Mouse (Mus musculus) regulatory T cell (primary cell): Measurements from ENCODE around the gene Frk.
"Not testable (repeated sequence)": the region's sequence is repeated elsewhere in the genome, so short reads cannot be mapped to it uniquely, and the experiment has no call there.

Experiments used
- in situ Hi-C: fragments of 300-600 bp; cut with MboI, MseI; formaldehyde crosslinking; loops from one replicate; pipeline ENCODE4 v1.15.1; 2025; ENCODE audit warnings: high pct_unique_total_duplicates

Frk gene

GRCm38 (mm10) chr10:34483297-34484013 lies at the start of gene Frk:
Gene Frk, plus strand, starts transcription at chr10:34483399.
- in situ Hi-C loops = loop anchor here (25.0 kb wide), 1 partner anchor 1529 kb away; no protein-coding TSS in a partner anchor

DNA sequence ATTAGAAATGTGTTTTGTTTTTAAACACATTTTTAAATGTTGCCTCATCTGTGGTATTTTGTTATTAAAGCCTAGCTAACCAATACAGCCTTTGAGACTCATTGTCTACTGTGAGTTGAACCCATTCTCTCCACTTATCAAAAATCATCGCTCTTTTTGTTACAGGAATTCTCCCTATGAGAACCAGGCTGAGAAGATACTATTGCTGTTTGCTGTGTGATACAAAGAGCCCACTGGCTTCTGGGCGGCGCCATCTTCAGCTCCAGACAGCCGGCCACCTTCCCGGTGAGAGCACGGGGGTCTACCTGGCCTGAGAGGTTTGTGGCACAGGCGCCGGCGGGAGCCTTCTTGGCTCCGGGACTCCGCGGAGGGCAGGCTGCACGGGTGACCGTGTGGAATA lies 49.0 kb upstream of the Frk start:
- in situ Hi-C loops = not testable (repeated sequence)

GRCm38 (mm10) chr10:34449469-34449868 lies 33.7 kb upstream of the Frk start:
- in situ Hi-C loops = no loop called here

GRCm38 (mm10) chr10:34461451-34461850 lies 21.7 kb upstream of the Frk start:
- in situ Hi-C loops = no loop called here

GRCm38 (mm10) chr10:34464321-34464720 lies 18.9 kb upstream of the Frk start:
- in situ Hi-C loops = no loop called here

DNA sequence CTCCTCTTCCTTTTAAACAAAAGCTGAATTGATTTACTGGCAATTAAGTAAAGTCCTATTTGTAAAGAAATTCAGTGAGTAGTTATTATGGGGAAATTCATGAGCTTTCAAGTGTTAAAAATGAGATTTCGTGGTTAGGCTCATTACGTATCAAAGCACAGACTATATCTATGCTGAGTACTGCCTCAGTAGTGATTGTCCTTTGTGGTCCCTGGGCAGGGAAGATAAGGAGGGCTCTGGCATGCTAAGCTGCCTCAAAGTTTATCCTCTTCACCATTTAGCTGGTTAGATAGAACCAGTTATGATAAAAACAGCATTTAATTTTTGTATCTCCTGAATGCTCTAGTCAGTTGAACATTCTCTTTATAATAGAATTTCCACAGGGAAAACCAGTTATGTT lies 14.2 kb upstream of the Frk start:
- in situ Hi-C loops = no loop called here

DNA sequence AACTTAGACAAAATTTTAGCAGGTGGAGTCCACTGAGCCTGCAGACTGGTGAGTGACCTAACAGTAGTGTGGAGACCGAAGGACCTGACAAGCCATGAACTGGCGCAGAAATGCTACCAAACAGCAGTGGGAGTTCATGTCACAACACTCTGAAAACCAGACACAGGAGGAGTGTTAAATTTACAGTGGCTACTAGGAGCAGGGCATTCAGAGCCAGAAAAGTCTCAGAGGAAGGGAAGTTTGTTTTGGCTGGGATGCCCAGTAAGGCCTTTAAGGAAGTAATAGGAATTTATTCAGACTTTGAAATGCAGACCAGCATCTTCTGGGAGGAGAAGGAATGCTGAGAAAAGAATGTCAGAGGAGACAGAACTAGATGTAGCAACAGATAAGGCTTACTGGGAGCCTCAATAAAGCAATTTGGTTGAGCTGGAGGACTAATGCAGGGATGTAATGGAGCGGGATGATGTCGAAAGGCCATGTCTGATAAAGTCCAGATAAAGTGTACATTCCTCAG lies 3.2 kb upstream of the Frk start:
- in situ Hi-C loops = loop anchor here (25.0 kb wide), 1 partner anchor 1532 kb away; no protein-coding TSS in a partner anchor

- in situ Hi-C loops = loop anchor here (25.0 kb wide), 1 partner anchor 1528 kb away; no protein-coding TSS in a partner anchor
These were observed 814 bp downstream of the Frk start for GRCm38 (mm10) chr10:34484014-34484411.

DNA sequence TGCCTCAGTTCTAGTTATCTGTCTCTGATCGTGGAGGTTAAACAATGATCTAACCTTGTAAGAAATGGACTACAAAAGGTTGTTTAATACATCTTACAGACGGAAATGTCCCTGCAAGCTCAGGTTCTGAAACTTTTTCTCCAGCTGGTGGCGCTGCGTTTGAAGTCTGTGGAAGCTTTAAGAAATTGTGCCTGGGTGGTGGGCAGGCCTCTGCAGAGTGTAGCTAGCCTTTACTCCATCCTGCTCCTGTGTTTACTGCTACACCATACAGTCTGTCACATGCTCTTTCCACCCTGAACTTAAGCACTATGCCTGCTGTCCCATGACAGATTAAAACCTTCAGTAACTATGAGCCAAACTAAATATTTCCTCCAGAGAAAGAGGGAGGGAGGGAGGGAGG lies 1.9 kb downstream of the Frk start:
- in situ Hi-C loops = loop anchor here (25.0 kb wide), 1 partner anchor 1527 kb away; no protein-coding TSS in a partner anchor

GRCm38 (mm10) chr10:34507807-34508206 lies 24.6 kb downstream of the Frk start:
- in situ Hi-C loops = no loop called here

DNA sequence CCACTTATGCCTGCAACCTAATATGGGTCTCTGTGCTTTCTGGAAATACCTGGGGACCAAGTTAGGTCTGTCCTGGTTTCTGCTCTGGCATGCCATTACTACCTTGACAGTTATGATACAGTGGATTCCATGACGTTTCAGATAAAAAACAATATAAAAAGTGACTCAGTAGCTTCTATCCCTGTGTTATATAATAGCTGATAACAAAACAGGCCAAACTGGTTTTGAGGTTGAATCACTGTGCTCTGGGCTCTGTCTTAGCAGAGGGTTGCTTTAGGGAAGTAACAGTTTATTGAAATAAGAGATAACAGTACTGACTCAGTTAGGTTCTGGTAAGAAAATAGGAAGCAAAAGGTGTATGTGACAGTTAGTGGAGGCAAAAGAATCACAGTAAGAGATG lies 25.4 kb downstream of the Frk start:
- in situ Hi-C loops = no loop called here

GRCm38 (mm10) chr10:34509256-34509655 lies 26.1 kb downstream of the Frk start:
- in situ Hi-C loops = no loop called here

GRCm38 (mm10) chr10:34511192-34511591 lies 28.0 kb downstream of the Frk start:
- in situ Hi-C loops = no loop called here

- in situ Hi-C loops = no loop called here
These were observed 29.4 kb downstream of the Frk start for GRCm38 (mm10) chr10:34512551-34512950.

- in situ Hi-C loops = no loop called here
These were observed 42.4 kb downstream of the Frk start for GRCm38 (mm10) chr10:34525598-34525997.

DNA sequence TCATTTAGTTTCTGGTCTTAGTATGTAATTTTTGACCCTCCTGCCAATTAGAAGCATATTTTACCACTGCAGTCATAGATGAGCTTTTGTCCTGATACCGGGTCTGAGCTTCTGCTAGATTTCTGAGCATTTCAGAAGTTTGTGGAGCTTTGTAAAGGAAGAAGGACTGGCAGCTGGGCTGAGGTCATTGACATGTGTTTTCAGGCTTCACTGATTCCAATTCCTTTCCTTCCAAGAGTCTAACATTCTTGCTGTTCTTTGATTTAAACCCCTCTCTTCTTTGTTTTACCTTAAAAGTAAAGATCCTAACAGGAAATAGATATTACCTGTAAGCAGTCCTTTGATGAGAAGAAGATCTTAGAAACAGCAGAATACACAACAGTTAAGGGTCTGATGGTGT lies 48.6 kb downstream of the Frk start:
- in situ Hi-C loops = no loop called here

GRCm38 (mm10) chr10:34532507-34532906 lies 49.3 kb downstream of the Frk start:
- in situ Hi-C loops = no loop called here

DNA sequence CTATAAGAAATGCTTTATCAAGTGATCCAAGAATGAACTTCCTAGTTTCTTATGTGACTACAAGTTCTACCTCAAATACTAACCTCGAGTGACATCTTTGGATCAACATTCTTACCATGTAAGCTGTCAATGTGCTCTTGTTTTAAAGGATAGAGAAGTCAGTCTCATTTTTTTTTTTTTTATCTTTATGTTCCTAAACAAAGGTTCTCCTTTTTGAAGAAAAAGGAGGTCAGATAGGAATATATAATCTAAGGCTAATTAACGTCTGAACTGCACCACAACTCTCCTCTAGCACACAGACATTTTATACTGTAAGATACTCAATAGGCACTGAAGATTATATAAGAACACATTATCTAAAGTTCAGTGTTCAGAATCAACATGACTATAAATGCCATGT lies 57.5 kb downstream of the Frk start:
- in situ Hi-C loops = no loop called here

DNA sequence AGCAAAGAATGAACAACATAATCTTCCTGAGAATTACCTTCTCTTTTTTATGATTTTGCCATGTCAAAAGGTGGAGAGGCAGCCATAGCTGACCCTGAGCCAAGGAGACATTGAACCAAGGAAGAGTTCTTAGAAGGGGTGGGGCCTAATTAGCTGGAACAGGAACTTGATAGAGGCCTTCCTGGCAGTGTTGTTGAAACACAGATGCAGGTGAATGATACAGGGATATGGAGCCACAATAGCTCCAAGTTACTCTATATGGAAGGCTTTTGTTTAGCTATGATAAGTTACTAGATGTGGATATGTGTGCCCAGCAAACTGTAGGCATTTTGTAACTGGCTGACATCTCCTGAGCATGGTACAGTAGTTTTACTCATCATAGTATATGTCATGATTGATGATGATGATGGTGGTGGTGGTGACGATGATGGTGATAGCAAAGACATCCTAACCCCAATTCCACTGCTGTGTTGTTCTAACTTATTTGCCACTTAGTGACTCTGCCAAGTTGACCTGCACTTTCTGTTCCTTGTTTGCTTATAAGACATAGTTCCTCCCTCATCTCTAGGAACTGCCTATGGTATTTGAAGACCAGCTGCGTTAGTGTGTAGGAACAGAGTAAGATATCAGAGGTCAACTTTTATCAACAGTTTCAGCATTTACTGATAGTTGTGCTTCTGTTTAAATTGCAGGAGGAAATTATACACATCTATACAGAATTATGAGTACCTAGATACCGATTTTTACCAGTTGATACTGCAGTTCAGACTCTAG lies 58.7 kb downstream of the Frk start:
- in situ Hi-C loops = no loop called here

GRCm38 (mm10) chr10:34550612-34551011 lies 67.4 kb downstream of the Frk start:
- in situ Hi-C loops = no loop called here

DNA sequence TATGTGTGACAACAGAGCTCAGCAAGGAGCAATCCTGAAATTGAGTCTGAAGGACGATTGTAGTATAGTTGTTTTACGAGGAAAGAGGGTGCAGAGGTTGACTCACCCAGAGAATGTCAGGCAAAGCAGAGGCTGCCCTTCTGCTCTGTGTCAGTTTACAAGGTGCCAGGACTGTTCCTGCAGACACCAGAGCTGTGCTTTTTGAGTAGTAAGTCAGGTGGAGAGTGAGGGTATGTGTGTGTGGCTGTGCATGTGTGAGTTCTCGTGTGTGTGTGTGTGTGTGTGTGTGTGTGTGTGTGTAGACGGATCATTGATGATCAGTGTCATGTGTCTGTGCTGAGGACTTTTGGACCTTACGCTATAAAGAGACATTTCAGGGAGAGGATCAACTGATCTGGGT lies 68.4 kb downstream of the Frk start:
- in situ Hi-C loops = no loop called here

- in situ Hi-C loops = no loop called here
These were observed 80.4 kb downstream of the Frk start for GRCm38 (mm10) chr10:34563518-34564176.
